In genomic region chr12:102691180-102691579, GRCm38 (mm10) we compare ENCODE assay signal across 11 mouse cellular contexts. TPM values are rescaled to one million over a fixed set of nuclear protein-coding genes. Genes with fewer than 3 reads are reported as not detected.
DNase-seq lines count a peak whose midpoint lies in the region; ATAC-seq lines count a peak whose summit lies in the region.
"Had no signal": no experiment of that assay in that cellular context is flagged by ENCODE, and none has a peak within 500 bp of the region (broad histone marks: within the 10 kb centered on the region; RNA-seq: fewer than 3 reads in every experiment).

No protein-coding gene starts in this region.

- H3K4me2 ChIP-seq in forebrain, embryonic 14.5 days (ENCODE audit: low read length): no peak overlapping the region
- H3K4me2 ChIP-seq in kidney, embryonic 16.5 days (replicated peaks; ENCODE audit: low read depth, low read length): no peak overlapping the region
- H3K4me2 ChIP-seq in hindbrain, embryonic 14.5 days (replicated peaks): no peak overlapping the region
- H3K4me2 ChIP-seq: embryonic facial prominence, embryonic 13.5 days; heart, embryonic 13.5 days had no signal

- peaks cover 7% of the 10 kb centered on the region for H3K36me3 ChIP-seq in forebrain, embryonic 10.5 days (replicated peaks)
- no peaks in the 10 kb centered on the region for H3K36me3 ChIP-seq in forebrain, embryonic 14.5 days (ENCODE audit: control insufficient read depth, insufficient read depth, low read length)
- H3K36me3 ChIP-seq in kidney, embryonic 16.5 days (ENCODE audit: insufficient read depth, low read length): no peaks in the 10 kb centered on the region
- H3K36me3 ChIP-seq in hindbrain, embryonic 14.5 days (replicated peaks; ENCODE audit: control insufficient read depth, insufficient read depth): no peaks in the 10 kb centered on the region
- H3K36me3 ChIP-seq: embryonic facial prominence, embryonic 13.5 days; heart, embryonic 13.5 days had no signal

- 73% methylated on average over 11 of the region's 11 CpGs for WGBS in forebrain, embryonic 10.5 days
- 87% methylated on average over 11 of the region's 11 CpGs for WGBS in forebrain, embryonic 14.5 days
- 30% methylated on average over 11 of the region's 11 CpGs for WGBS in kidney, embryonic 16.5 days
- WGBS in hindbrain, embryonic 14.5 days: 46% methylated on average over 11 of the region's 11 CpGs

- no peak for ATAC-seq in forebrain, embryonic 14.5 days
- peak; percentile 75 for ATAC-seq in kidney, embryonic 16.5 days (ENCODE audit: low FRiP score, low TSS enrichment)
- no peak for ATAC-seq in hindbrain, embryonic 14.5 days (ENCODE audit: low FRiP score)

- H3K9ac ChIP-seq in forebrain, embryonic 14.5 days (ENCODE audit: low read length): no peak overlapping the region
- no peak overlapping the region for H3K9ac ChIP-seq in kidney, embryonic 16.5 days (replicated peaks; ENCODE audit: low read length)
- H3K9ac ChIP-seq in hindbrain, embryonic 14.5 days: no peak overlapping the region
- H3K9ac ChIP-seq: embryonic facial prominence, embryonic 13.5 days; heart, embryonic 13.5 days had no signal

- H3K9me3 ChIP-seq in forebrain, embryonic 10.5 days: no peaks in the 10 kb centered on the region
- H3K9me3 ChIP-seq in forebrain, embryonic 14.5 days (replicated peaks; ENCODE audit: control insufficient read depth, low read length): no peaks in the 10 kb centered on the region
- H3K9me3 ChIP-seq in kidney, embryonic 16.5 days (ENCODE audit: low read length): no peaks in the 10 kb centered on the region
- no peaks in the 10 kb centered on the region for H3K9me3 ChIP-seq in hindbrain, embryonic 14.5 days (ENCODE audit: control insufficient read depth, low read length)
- H3K9me3 ChIP-seq: embryonic facial prominence, embryonic 13.5 days had no signal

- peak overlapping the region; percentile 35 for H3K27ac ChIP-seq in forebrain, embryonic 10.5 days
- H3K27ac ChIP-seq in forebrain, embryonic 14.5 days (ENCODE audit: low read depth, low read length): no peak overlapping the region
- H3K27ac ChIP-seq in brown adipose tissue, adult 24 weeks (replicated peaks; ENCODE audit: low read depth, low read length): peak overlapping the region; percentile 66
- peak overlapping the region; percentile 66 for H3K27ac ChIP-seq in kidney, embryonic 16.5 days (ENCODE audit: low read length)
- H3K27ac ChIP-seq in hindbrain, embryonic 14.5 days: no peak overlapping the region
- H3K27ac ChIP-seq: embryonic facial prominence, embryonic 13.5 days; heart, embryonic 13.5 days had no signal

- no peak for DNase-seq in forebrain, embryonic 10.5 days (ENCODE audit: extremely low spot score, low spot score)
- DNase-seq in forebrain, embryonic 14.5 days (ENCODE audit: low spot score): no peak
- DNase-seq in lung, postnatal 14 days: peak; percentile 40
- no peak for DNase-seq in layer of hippocampus, adult 11-12 months (ENCODE audit: low spot score)
- DNase-seq in testis, postnatal 14 days (ENCODE audit: low spot score): no peak
- DNase-seq in hindbrain, embryonic 14.5 days (ENCODE audit: low spot score): no peak
- DNase-seq: thymus, adult 18-20 months had no signal

- peaks cover 32% of the 10 kb centered on the region for H3K4me1 ChIP-seq in forebrain, embryonic 10.5 days
- H3K4me1 ChIP-seq in forebrain, embryonic 14.5 days (ENCODE audit: control insufficient read depth, insufficient read depth, low read length): peaks cover 2% of the 10 kb centered on the region
- H3K4me1 ChIP-seq in brown adipose tissue, adult 24 weeks (ENCODE audit: control insufficient read depth, insufficient read depth, insufficient read length, low read length): peaks cover 50% of the 10 kb centered on the region
- H3K4me1 ChIP-seq in kidney, embryonic 16.5 days (ENCODE audit: insufficient read depth, low read length): peaks cover 44% of the 10 kb centered on the region
- peaks cover 11% of the 10 kb centered on the region; the same call in 1 of the 2 replicates for H3K4me1 ChIP-seq in hindbrain, embryonic 14.5 days (replicated peaks; ENCODE audit: control insufficient read depth, insufficient read depth, low read length)

- H3K27me3 ChIP-seq in forebrain, embryonic 10.5 days (ENCODE audit: poor library complexity, severe bottlenecking): no peaks in the 10 kb centered on the region
- no peaks in the 10 kb centered on the region for H3K27me3 ChIP-seq in forebrain, embryonic 14.5 days (replicated peaks; ENCODE audit: control insufficient read depth, insufficient read depth, low read length)
- no peaks in the 10 kb centered on the region for H3K27me3 ChIP-seq in kidney, embryonic 16.5 days (ENCODE audit: insufficient read depth, low read length)
- no peaks in the 10 kb centered on the region for H3K27me3 ChIP-seq in hindbrain, embryonic 14.5 days (ENCODE audit: control insufficient read depth, insufficient read depth, low read length)
- H3K27me3 ChIP-seq: embryonic facial prominence, embryonic 13.5 days; heart, embryonic 13.5 days had no signal

- H3K4me3 ChIP-seq in forebrain, embryonic 10.5 days: no peak overlapping the region
- no peak overlapping the region for H3K4me3 ChIP-seq in forebrain, embryonic 14.5 days (ENCODE audit: low read depth, low read length)
- no peak overlapping the region for H3K4me3 ChIP-seq in brown adipose tissue, adult 24 weeks (ENCODE audit: insufficient read depth, low read depth, low read length)
- H3K4me3 ChIP-seq in kidney, embryonic 16.5 days (ENCODE audit: low read length): no peak overlapping the region
- no peak overlapping the region for H3K4me3 ChIP-seq in hindbrain, embryonic 14.5 days (replicated peaks; ENCODE audit: low read length)
- H3K4me3 ChIP-seq: embryonic facial prominence, embryonic 13.5 days; heart, embryonic 13.5 days had no signal

RNA-seq across cellular contexts. Expression of gene Itpk1, which starts 13.6 kb away (rescaled TPM):
- polyA plus RNA-seq in forebrain, embryonic 10.5 days (2016; fragmentation: Nextera tagmentation; extraction: Ambion mirVana): 16.5 and 18.5 TPM in 2 replicates
- polyA plus RNA-seq in forebrain, embryonic 14.5 days (2014; fragmentation: Nextera tagmentation; extraction: Ambion mirVana): 47.1 and 57.5 TPM in 2 replicates
- polyA plus RNA-seq in brown adipose tissue, adult 24 weeks (2012; ENCODE audit: insufficient read depth, insufficient read length, missing spikeins): 65.8 and 126 TPM in 2 replicates
- 23.9 and 24.5 TPM in 2 replicates for polyA plus RNA-seq in kidney, embryonic 16.5 days (2015; fragmentation: Nextera tagmentation; extraction: Ambion mirVana)
- polyA plus RNA-seq in hindbrain, embryonic 14.5 days (2014; fragmentation: Nextera tagmentation; extraction: Ambion mirVana): 31.6 and 35.0 TPM in 2 replicates

RNA-seq across cellular contexts. Expression of gene Moap1, which starts 52.3 kb away (rescaled TPM):
- 33.8 and 36.5 TPM in 2 replicates for polyA plus RNA-seq in forebrain, embryonic 10.5 days (2016; fragmentation: Nextera tagmentation; extraction: Ambion mirVana)
- 47.0 and 59.8 TPM in 2 replicates for polyA plus RNA-seq in forebrain, embryonic 14.5 days (2014; fragmentation: Nextera tagmentation; extraction: Ambion mirVana)
- polyA plus RNA-seq in brown adipose tissue, adult 24 weeks (2012; ENCODE audit: insufficient read depth, insufficient read length, missing spikeins): 1.6 and 2.3 TPM in 2 replicates
- 29.3 and 32.4 TPM in 2 replicates for polyA plus RNA-seq in kidney, embryonic 16.5 days (2015; fragmentation: Nextera tagmentation; extraction: Ambion mirVana)
- 64.6 and 67.3 TPM in 2 replicates for polyA plus RNA-seq in hindbrain, embryonic 14.5 days (2014; fragmentation: Nextera tagmentation; extraction: Ambion mirVana)

RNA-seq across cellular contexts. Expression of gene Tmem251, which starts 52.4 kb away (rescaled TPM):
- polyA plus RNA-seq in forebrain, embryonic 10.5 days (2016; fragmentation: Nextera tagmentation; extraction: Ambion mirVana): 12.0 and 14.2 TPM in 2 replicates
- 12.3 and 14.2 TPM in 2 replicates for polyA plus RNA-seq in forebrain, embryonic 14.5 days (2014; fragmentation: Nextera tagmentation; extraction: Ambion mirVana)
- 3.5 and 4.7 TPM in 2 replicates for polyA plus RNA-seq in brown adipose tissue, adult 24 weeks (2012; ENCODE audit: insufficient read depth, insufficient read length, missing spikeins)
- polyA plus RNA-seq in kidney, embryonic 16.5 days (2015; fragmentation: Nextera tagmentation; extraction: Ambion mirVana): 9.5 and 11.0 TPM in 2 replicates
- polyA plus RNA-seq in hindbrain, embryonic 14.5 days (2014; fragmentation: Nextera tagmentation; extraction: Ambion mirVana): 11.9 and 12.8 TPM in 2 replicates

Comparison
In these comparisons a context has a peak if more than half of its experiments do, and no peak if none do; other contexts are left out.
1. H3K27ac ChIP-seq: peak in forebrain, embryonic 10.5 days (single experiment), brown adipose tissue, adult 24 weeks (single experiment) and kidney, embryonic 16.5 days (single experiment); none in forebrain, embryonic 14.5 days (single experiment) and hindbrain, embryonic 14.5 days (single experiment).